Mouse (Mus musculus) megakaryocyte progenitor cell, adult 5-6 weeks (primary cell): ENCODE results near the gene Olfr1257. TPM values are rescaled to one million over a fixed set of nuclear protein-coding genes. Genes with fewer than 3 reads are reported as not detected.
"Not testable (repeated sequence)": the region's sequence is repeated elsewhere in the genome, so short reads cannot be mapped to it uniquely, and the experiment has no call there.

Experiments used
- ATAC-seq: replicated peaks from 2 replicates; pipeline ENCODE4 v1.8.0; 2016; ENCODE audit warnings: mild to moderate bottlenecking, moderate TSS enrichment, inconsistent platforms; ENCODE audit not compliant: poor library complexity
- total RNA-seq, 2 experiments: library from RNA; stranded (forward) in 1 of 2; stranded (reverse) in 1 of 2; fragments of 157-497, 149-512 nt in 1 of 2; fragments of 200-1000 nt in 1 of 2; gene quantifications; 2 replicates each; pipeline versions ENCODE4 v1.2.3 to v1.2.4; 2015 to 2017

Gene Olfr1257
- total RNA-seq (2015) = not detected in 2 replicates
- not detected in 2 replicates for total RNA-seq (2017)

GRCm38 (mm10) chr2:89878137-89878536 lies at the start of gene Olfr1257:
Gene Olfr1257, plus strand, starts transcription at chr2:89878437.
- no peak for ATAC-seq

- ATAC-seq = no peak
Measured at GRCm38 (mm10) chr2:89841455-89841854, 36.8 kb upstream of the Olfr1257 start, which contains the start of gene Olfr1256. Gene Olfr1256, minus strand, starts transcription at chr2:89841555.

GRCm38 (mm10) chr2:89848105-89848504 lies 30.1 kb upstream of the Olfr1257 start, which contains the start of gene Olfr48:
Gene Olfr48, minus strand, starts transcription at chr2:89848205.
- no peak for ATAC-seq

GRCm38 (mm10) chr2:89849230-89849629 lies 29.0 kb upstream of the Olfr1257 start:
- no peak for ATAC-seq

GRCm38 (mm10) chr2:89912616-89913015 lies 34.4 kb downstream of the Olfr1257 start:
- ATAC-seq = not testable (repeated sequence)

GRCm38 (mm10) chr2:89927009-89927408 lies 48.8 kb downstream of the Olfr1257 start, which contains the start of gene Olfr1258:
Gene Olfr1258, plus strand, starts transcription at chr2:89927309.
- ATAC-seq = no peak

Other genes starting within 250 kb of the Olfr1257 start
- gene Olfr1249, start 243.5 kb upstream of the Olfr1257 start, total RNA-seq (2015) = not detected in 2 replicates
- gene Olfr1249, start 243.5 kb upstream of the Olfr1257 start, total RNA-seq (2017) = not detected in 2 replicates
- gene Olfr1250, start 217.0 kb upstream of the Olfr1257 start, total RNA-seq (2015) = not detected in 2 replicates
- gene Olfr1250, start 217.0 kb upstream of the Olfr1257 start, total RNA-seq (2017) = not detected in 2 replicates
- not detected in 2 replicates for gene Olfr1251, start 206.5 kb upstream of the Olfr1257 start, total RNA-seq (2015)
- gene Olfr1251, start 206.5 kb upstream of the Olfr1257 start, total RNA-seq (2017) = not detected in 2 replicates
- gene Olfr1252, start 153.4 kb upstream of the Olfr1257 start, total RNA-seq (2015) = not detected in 2 replicates
- gene Olfr1252, start 153.4 kb upstream of the Olfr1257 start, total RNA-seq (2017) = not detected in 2 replicates
- not detected in 2 replicates for gene Olfr1253, start 121.3 kb upstream of the Olfr1257 start, total RNA-seq (2015)
- not detected in 2 replicates for gene Olfr1253, start 121.3 kb upstream of the Olfr1257 start, total RNA-seq (2017)
- gene Olfr1254, start 84.8 kb upstream of the Olfr1257 start, total RNA-seq (2015) = not detected in 2 replicates
- gene Olfr1254, start 84.8 kb upstream of the Olfr1257 start, total RNA-seq (2017) = not detected in 2 replicates
- gene Olfr1255, start 66.4 kb upstream of the Olfr1257 start, total RNA-seq (2015) = not detected in 2 replicates
- not detected in 2 replicates for gene Olfr1255, start 66.4 kb upstream of the Olfr1257 start, total RNA-seq (2017)
- not detected in 2 replicates for gene Olfr1256, start 36.9 kb upstream of the Olfr1257 start, total RNA-seq (2015)
- not detected in 2 replicates for gene Olfr1256, start 36.9 kb upstream of the Olfr1257 start, total RNA-seq (2017)
- not detected in 2 replicates for gene Olfr48, start 30.2 kb upstream of the Olfr1257 start, total RNA-seq (2015)
- not detected in 2 replicates for gene Olfr48, start 30.2 kb upstream of the Olfr1257 start, total RNA-seq (2017)
- gene Olfr1258, start 48.9 kb downstream of the Olfr1257 start, total RNA-seq (2015) = not detected in 2 replicates
- not detected in 2 replicates for gene Olfr1258, start 48.9 kb downstream of the Olfr1257 start, total RNA-seq (2017)
- not detected in 2 replicates for gene Olfr1259, start 70.2 kb downstream of the Olfr1257 start, total RNA-seq (2015)
- not detected in 2 replicates for gene Olfr1259, start 70.2 kb downstream of the Olfr1257 start, total RNA-seq (2017)
- not detected in 2 replicates for gene Olfr1260, start 95.9 kb downstream of the Olfr1257 start, total RNA-seq (2015)
- not detected in 2 replicates for gene Olfr1260, start 95.9 kb downstream of the Olfr1257 start, total RNA-seq (2017)
- not detected in 2 replicates for gene Olfr1261, start 112.8 kb downstream of the Olfr1257 start, total RNA-seq (2015)
- not detected in 2 replicates for gene Olfr1261, start 112.8 kb downstream of the Olfr1257 start, total RNA-seq (2017)
- not detected in 2 replicates for gene Olfr1262, start 121.7 kb downstream of the Olfr1257 start, total RNA-seq (2015)
- gene Olfr1262, start 121.7 kb downstream of the Olfr1257 start, total RNA-seq (2017) = not detected in 2 replicates
- not detected in 2 replicates for gene Olfr1263, start 133.7 kb downstream of the Olfr1257 start, total RNA-seq (2015)
- gene Olfr1263, start 133.7 kb downstream of the Olfr1257 start, total RNA-seq (2017) = not detected in 2 replicates
- not detected in 2 replicates for gene Olfr1264, start 147.1 kb downstream of the Olfr1257 start, total RNA-seq (2015)
- not detected in 2 replicates for gene Olfr1264, start 147.1 kb downstream of the Olfr1257 start, total RNA-seq (2017)
- gene Olfr1265, start 156.9 kb downstream of the Olfr1257 start, total RNA-seq (2015) = not detected in 2 replicates
- gene Olfr1265, start 156.9 kb downstream of the Olfr1257 start, total RNA-seq (2017) = not detected in 2 replicates
- gene Olfr140, start 185.2 kb downstream of the Olfr1257 start, total RNA-seq (2015) = not detected in 2 replicates
- gene Olfr140, start 185.2 kb downstream of the Olfr1257 start, total RNA-seq (2017) = not detected in 2 replicates
- not detected in 2 replicates for gene Olfr1269, start 243.0 kb downstream of the Olfr1257 start, total RNA-seq (2015)
- gene Olfr1269, start 243.0 kb downstream of the Olfr1257 start, total RNA-seq (2017) = not detected in 2 replicates